Mouse (Mus musculus): ENCODE data around the gene Bnip1. TPM values are rescaled to one million over a fixed set of nuclear protein-coding genes. Genes with fewer than 3 reads are reported as not detected.

Bnip1 gene
- total and polyA plus RNA-seq, 3 experiments, result 50.9 to 59.6 (median 54.6) TPM

DNA sequence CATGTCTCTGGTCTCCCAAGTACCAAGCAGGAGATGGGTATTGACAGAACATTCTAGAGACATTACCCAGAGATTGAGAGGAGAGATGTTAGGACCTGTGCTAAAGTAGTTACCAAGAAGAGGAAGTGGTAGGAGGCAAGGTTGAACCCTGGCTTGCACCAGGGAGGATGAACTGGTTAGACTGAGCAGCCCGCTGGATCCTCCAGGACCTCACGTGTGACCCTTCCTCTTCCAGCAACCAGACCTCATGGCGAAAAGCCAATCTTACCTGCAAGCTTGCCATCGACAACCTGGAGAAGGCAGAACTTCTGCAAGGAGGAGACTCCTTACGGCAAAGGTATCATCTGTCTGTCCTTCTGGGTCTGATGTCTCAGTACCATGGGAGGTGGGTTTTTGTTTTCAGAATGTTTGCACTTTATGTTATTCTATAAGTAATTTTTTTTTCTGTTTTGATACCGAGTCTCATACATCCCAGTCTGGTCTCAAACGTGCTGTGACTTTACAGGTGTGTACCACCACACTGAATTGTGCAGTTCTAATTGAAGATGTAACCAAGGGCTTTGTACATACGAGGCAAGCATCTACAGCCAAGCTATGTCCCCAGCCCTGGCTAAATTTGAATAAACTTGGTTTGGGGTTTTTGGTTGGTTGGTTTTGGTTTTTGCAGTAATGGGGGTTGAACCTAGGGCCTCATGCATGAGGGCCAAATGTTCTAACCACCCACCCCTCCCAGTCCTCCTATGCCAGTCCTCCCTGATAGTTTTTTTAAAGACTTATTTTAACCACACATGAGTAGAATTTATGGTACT, 8.8 kb downstream of the Bnip1 start:
- peak; percentile 90 for DNase-seq (ENCODE audit: extremely low read depth)
- H3K27ac ChIP-seq (ENCODE audit: insufficient read depth, low read depth), result peak overlapping the region; percentile 99
- H3K4me3 ChIP-seq (replicated peaks in 1 of 3; ENCODE audit: low read depth in 2 of 3, low read length in 2 of 3, poor library complexity in 1 of 3), result peak overlapping the region in 2 of 3 experiments; percentile 13 to 29
- H3K9ac ChIP-seq (ENCODE audit: insufficient read depth, low read depth), result peak overlapping the region; percentile 26
- peaks cover 36 to 58% of the 10 kb centered on the region in 2 experiments for H3K36me3 ChIP-seq (replicated peaks in 1 of 2; ENCODE audit: control insufficient read depth in 1 of 2, insufficient read depth in 1 of 2, low read length in 1 of 2)
- H3K27me3 ChIP-seq (replicated peaks), result no peaks in the 10 kb centered on the region
- no peaks in the 10 kb centered on the region for H3K79me2 ChIP-seq (replicated peaks; ENCODE audit: control insufficient read depth, extremely low read depth, insufficient read depth, poor library complexity, severe bottlenecking)
- dilution Hi-C loops (cut with MboI; ENCODE audit: extremely low pct_ligation_motif_present, extremely low pct_unique_long_range_greater_than_20kb, low sequenced_read_pairs) (no loop called here), in situ Hi-C loops (cut with MboI; ENCODE audit: low pct_ligation_motif_present, low pct_unique_long_range_greater_than_20kb, low sequenced_read_pairs) (loop anchor here (10.0 kb wide), 1 partner anchor 65 kb away; no protein-coding TSS in a partner anchor)
- no peaks in the 10 kb centered on the region for H3K9me3 ChIP-seq (replicated peaks; ENCODE audit: low read length)
- H3K4me1 ChIP-seq (ENCODE audit: control insufficient read depth in 1 of 2, insufficient read depth in 2 of 2), result peaks cover 60 to 90% of the 10 kb centered on the region in 2 experiments
- H3K4me2 ChIP-seq (ENCODE audit: insufficient read depth, low read depth, poor library complexity, severe bottlenecking), result peak overlapping the region; percentile 69
- TF ChIP-seq NELFE (IDR thresholded peaks at IDR 0.05; ENCODE audit: low read depth, low read length) (peak; percentile 56), MAZ (IDR thresholded peaks at IDR 0.05; ENCODE audit: low read depth, low read length) (peak; percentile 72; the same call in 1 of the 2 replicates), GABPA (IDR thresholded peaks at IDR 0.05; ENCODE audit: insufficient replicate concordance, low read depth, low read length) (no peak), MAX (IDR thresholded peaks at IDR 0.05; ENCODE audit: low read length) (peak; percentile 73), TCF12 (IDR thresholded peaks at IDR 0.05; ENCODE audit: low read depth, low read length) (0 out of 2 replicates have a peak, but pooled peaks have one; percentile 45), CHD2 (IDR thresholded peaks at IDR 0.05; ENCODE audit: low read length) (peak; percentile 56), ZC3H11A (IDR thresholded peaks at IDR 0.05; ENCODE audit: low read depth, low read length) (no peak), CTCF (conservative IDR thresholded peaks at IDR 0.05 in 1 of 2, IDR thresholded peaks at IDR 0.05 in 1 of 2; ENCODE audit: low read depth in 2 of 2, low read length in 2 of 2) (no peak), NRF1 (IDR thresholded peaks at IDR 0.05; ENCODE audit: low read depth, low read length) (no peak), HCFC1 (IDR thresholded peaks at IDR 0.05; ENCODE audit: low read depth, low read length) (peak; percentile 31), ETS1 (conservative IDR thresholded peaks at IDR 0.05; ENCODE audit: low read depth, low read length) (peak; percentile 45; the same call in 1 of the 2 replicates), SIN3A (IDR thresholded peaks at IDR 0.05; ENCODE audit: low read length) (no peak; the same call in none of the 2 replicates), JUND (conservative IDR thresholded peaks at IDR 0.05; ENCODE audit: low read depth, low read length) (no peak; the same call in 1 of the 2 replicates), USF2 (conservative IDR thresholded peaks at IDR 0.05; ENCODE audit: low read depth, low read length) (no peak), RAD21 (IDR thresholded peaks at IDR 0.05; ENCODE audit: low read depth, low read length) (no peak; the same call in 1 of the 2 replicates), CHD1 (IDR thresholded peaks at IDR 0.05; ENCODE audit: low read depth, low read length) (peak; percentile 26; the same call in 1 of the 2 replicates), KAT2A (IDR thresholded peaks at IDR 0.05; ENCODE audit: insufficient replicate concordance, low read length) (no peak), POLR2A (IDR thresholded peaks at IDR 0.05; ENCODE audit: low read depth, low read length) (peak; percentile 38; the same call in 1 of the 2 replicates), JUN (IDR thresholded peaks at IDR 0.05; ENCODE audit: insufficient read depth, low read depth, low read length) (no peak), ZNF384 (IDR thresholded peaks at IDR 0.05; ENCODE audit: low read depth, low read length) (peak; percentile 37; the same call in 1 of the 2 replicates), IRF4 (IDR thresholded peaks at IDR 0.05; ENCODE audit: low read depth, low read length) (no peak), MAFK (IDR thresholded peaks at IDR 0.05; ENCODE audit: insufficient replicate concordance, low read length) (peak; percentile 68; the same call in 1 of the 2 replicates), USF1 (IDR thresholded peaks at IDR 0.05; ENCODE audit: low read depth, low read length) (no peak), SMC3 (IDR thresholded peaks at IDR 0.05; ENCODE audit: low read depth, low read length) (peak; percentile 20; the same call in 1 of the 2 replicates), PAX5 (IDR thresholded peaks at IDR 0.05; ENCODE audit: low read length) (no peak), MEF2A (IDR thresholded peaks at IDR 0.05; ENCODE audit: borderline replicate concordance, low read depth, low read length) (0 out of 2 replicates have a peak, but pooled peaks have one; percentile 52), TBP (conservative IDR thresholded peaks at IDR 0.05; ENCODE audit: low read depth, low read length) (peak; percentile 52), ZKSCAN1 (IDR thresholded peaks at IDR 0.05; ENCODE audit: borderline replicate concordance, low read depth, low read length) (no peak), POLR2AphosphoS2 (IDR thresholded peaks at IDR 0.05; ENCODE audit: low read depth, low read length) (0 out of 2 replicates have a peak, but pooled peaks have one; percentile 36), MXI1 (IDR thresholded peaks at IDR 0.05; ENCODE audit: low read depth, low read length) (no peak; the same call in 1 of the 2 replicates), EP300 (IDR thresholded peaks at IDR 0.05; ENCODE audit: low read length) (0 out of 2 replicates have a peak, but pooled peaks have one; percentile 52), RCOR1 (conservative IDR thresholded peaks at IDR 0.05; ENCODE audit: low read depth, low read length) (peak; percentile 12; the same call in 1 of the 2 replicates), BHLHE40 (IDR thresholded peaks at IDR 0.05; ENCODE audit: low read depth, low read length) (peak; percentile 33; the same call in 1 of the 2 replicates), UBTF (IDR thresholded peaks at IDR 0.05; ENCODE audit: low read depth, low read length) (0 out of 2 replicates have a peak, but pooled peaks have one; percentile 13), ELF1 (IDR thresholded peaks at IDR 0.05; ENCODE audit: low read depth, low read length) (no peak), ZMIZ1 (IDR thresholded peaks at IDR 0.05; ENCODE audit: low read depth, low read length) (peak; percentile 16; the same call in 1 of the 2 replicates), E2F4 (IDR thresholded peaks at IDR 0.05; ENCODE audit: insufficient replicate concordance, low read depth, low read length) (no peak)

Measured in CH12.LX (cell line).